Mouse (Mus musculus) bone marrow macrophage, adult 2 months (primary cell): ENCODE data around the gene Tnni3k.

ENCODE experiments used
- CTCF ChIP-seq: IDR thresholded peaks from 2 replicates; pipeline ENCODE4 v1.5.1; 2012; ENCODE audit warnings: low read depth, mild to moderate bottlenecking, low read length, moderate library complexity
- POLR2A ChIP-seq: IDR thresholded peaks from 2 replicates; pipeline ENCODE4 v1.6.1; 2012; ENCODE audit warnings: mild to moderate bottlenecking, low read depth, low read length, borderline replicate concordance

DNA sequence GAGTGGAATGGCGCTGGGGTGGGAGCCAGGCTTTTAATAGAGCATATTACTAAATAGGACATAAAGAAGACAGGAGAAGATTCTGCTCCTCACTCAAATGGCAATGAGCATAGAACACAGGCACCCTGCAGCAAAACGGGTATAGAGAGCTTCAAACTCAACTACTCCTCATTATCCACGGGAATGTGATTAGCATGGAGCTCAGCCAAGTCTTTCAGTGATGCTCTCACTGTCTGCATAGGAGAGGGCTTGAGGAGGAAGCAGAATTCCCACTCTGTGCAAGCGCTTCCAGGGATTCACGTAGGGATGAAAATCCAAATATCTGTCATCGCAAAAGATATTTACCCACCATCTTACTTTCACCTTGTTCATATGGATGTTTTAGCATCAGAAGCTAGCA is 141.6 kb downstream of the Tnni3k start:
- TF ChIP-seq CTCF (no peak), POLR2A (no peak)
